30 mouse cellular contexts compared by ENCODE assay signal in genomic region chr10:21538481-21538880, GRCm38 (mm10). TPM values are rescaled to one million over a fixed set of nuclear protein-coding genes. Genes with fewer than 3 reads are reported as not detected.
"Had no signal": no experiment of that assay in that cellular context is flagged by ENCODE, and none has a peak within 500 bp of the region (broad histone marks: within the 10 kb centered on the region; RNA-seq: fewer than 3 reads in every experiment).

No protein-coding gene starts in this region.

- H3K27ac ChIP-seq: gastrocnemius, adult 2 months; heart, adult 2 months; heart, embryonic 10.5 days; hindbrain, embryonic 13.5 days; hindbrain, embryonic 15.5 days; hindbrain, postnatal 0 days; intestine, embryonic 15.5 days; kidney, embryonic 15.5 days; kidney, postnatal 0 days; layer of hippocampus, adult 2 months; left cerebral cortex, adult 2 months; limb, embryonic 10.5 days; limb, embryonic 12.5 days; liver, embryonic 13.5 days; liver, embryonic 15.5 days had no signal

- ATAC-seq: hindbrain, postnatal 0 days; intestine, embryonic 15.5 days; liver, postnatal 0 days had no signal

- H3K9ac ChIP-seq: heart, embryonic 12.5 days; hindbrain, embryonic 13.5 days; hindbrain, embryonic 15.5 days; intestine, embryonic 15.5 days; kidney, embryonic 15.5 days; limb, embryonic 12.5 days; liver, embryonic 13.5 days; liver, embryonic 15.5 days; liver, postnatal 0 days had no signal

- H3K4me1 ChIP-seq: heart, embryonic 10.5 days; heart, embryonic 12.5 days; hindbrain, embryonic 13.5 days; hindbrain, embryonic 15.5 days; intestine, embryonic 15.5 days; kidney, embryonic 15.5 days; limb, embryonic 10.5 days; limb, embryonic 12.5 days; liver, embryonic 13.5 days; liver, embryonic 15.5 days had no signal

- H3K27me3 ChIP-seq: heart, embryonic 12.5 days; hindbrain, embryonic 13.5 days; hindbrain, embryonic 15.5 days; intestine, embryonic 15.5 days; kidney, embryonic 15.5 days; limb, embryonic 12.5 days; liver, embryonic 13.5 days; liver, embryonic 15.5 days had no signal

- H3K9me3 ChIP-seq: heart, embryonic 10.5 days; heart, embryonic 12.5 days; hindbrain, embryonic 13.5 days; hindbrain, embryonic 15.5 days; intestine, embryonic 15.5 days; kidney, embryonic 15.5 days; limb, embryonic 10.5 days; limb, embryonic 12.5 days; liver, embryonic 13.5 days; liver, embryonic 15.5 days had no signal

- DNase-seq: gastrocnemius, adult 2 months; gastrocnemius, postnatal 10 days; gastrocnemius, postnatal 25 days; heart, adult 2 months; heart, postnatal 10 days; heart, postnatal 4 days; kidney, adult 11 months; kidney, adult 2 months; kidney, adult 9 months; kidney, postnatal 25 days; kidney, postnatal 4 days; liver; liver, embryonic 13.5 days; liver, postnatal 0 days had no signal

- H3K4me3 ChIP-seq: gastrocnemius, adult 2 months; heart, adult 2 months; heart, embryonic 10.5 days; heart, embryonic 12.5 days; hindbrain, embryonic 13.5 days; hindbrain, embryonic 15.5 days; intestine, embryonic 15.5 days; kidney, embryonic 15.5 days; layer of hippocampus, adult 2 months; left cerebral cortex, adult 2 months; limb, embryonic 10.5 days; limb, embryonic 12.5 days; liver, embryonic 13.5 days; liver, embryonic 15.5 days had no signal

- H3K36me3 ChIP-seq: heart, embryonic 10.5 days; heart, embryonic 12.5 days; hindbrain, embryonic 13.5 days; hindbrain, embryonic 15.5 days; intestine, embryonic 15.5 days; kidney, embryonic 15.5 days; limb, embryonic 10.5 days; limb, embryonic 12.5 days; liver, embryonic 13.5 days; liver, embryonic 15.5 days had no signal

- H3K4me2 ChIP-seq: heart, embryonic 12.5 days; hindbrain, embryonic 13.5 days; hindbrain, embryonic 15.5 days; intestine, embryonic 15.5 days; kidney, embryonic 15.5 days; limb, embryonic 12.5 days; liver, embryonic 11.5 days; liver, embryonic 13.5 days; liver, embryonic 15.5 days had no signal

RNA-seq across cellular contexts. Expression of gene 1700020N01Rik, which starts 54.5 kb away (rescaled TPM):
- polyA plus RNA-seq: heart, adult 2 months; hindbrain, embryonic 11.5 days; hindbrain, embryonic 13.5 days; hindbrain, embryonic 15.5 days; hindbrain, postnatal 0 days; intestine, embryonic 15.5 days; kidney, embryonic 15.5 days; limb, embryonic 10.5 days; limb, embryonic 12.5 days; limb, embryonic 14.5 days; liver, embryonic 11.5 days; liver, embryonic 13.5 days; liver, embryonic 15.5 days had no signal
